Mouse (Mus musculus) stomach, postnatal 0 days (tissue): ENCODE measurements around the gene Gdpd3.

Experiments
- CTCF ChIP-seq: IDR thresholded peaks from 2 replicates; pipeline ENCODE4 v1.5.1; 2016; ENCODE audit warnings: antibody characterized with exemption, low read depth, mild to moderate bottlenecking, moderate library complexity
- EP300 ChIP-seq: optimal IDR thresholded peaks from 2 replicates; pipeline ENCODE3; 2016; ENCODE audit warnings: antibody characterized with exemption

GRCm38 (mm10) chr7:126740132-126740735, 25.9 kb upstream of the Gdpd3 start:
- no peak for TF ChIP-seq CTCF
- TF ChIP-seq EP300, result no peak
